Mouse (Mus musculus): ENCODE measurements around the gene Glyctk. TPM values are rescaled to one million over a fixed set of nuclear protein-coding genes. Genes with fewer than 3 reads are reported as not detected.

Gene Glyctk
- polyA plus RNA-seq, 1 experiment from 2014 or later: 4.2 TPM

DNA sequence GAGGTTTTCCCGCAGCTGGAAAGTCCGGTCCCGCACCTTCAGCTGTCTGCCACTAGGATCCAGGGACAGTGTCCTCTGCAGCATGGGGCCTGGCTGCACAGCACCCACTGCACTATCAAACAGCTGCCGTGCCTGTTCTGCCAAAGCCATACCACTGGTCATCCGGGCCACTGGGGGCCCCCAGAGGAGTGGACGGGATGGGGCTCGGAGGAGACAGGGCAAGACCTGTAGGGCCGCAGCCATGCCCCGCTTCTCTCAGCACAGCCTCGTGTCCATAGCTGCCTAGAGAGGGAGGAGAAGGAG lies 364 bp downstream of the Glyctk start:
- ATAC-seq (ENCODE audit: low FRiP score, low TSS enrichment): no peak
- no peaks in the 10 kb centered on the region for H3K27me3 ChIP-seq (ENCODE audit: control insufficient read depth, insufficient read depth, low read length)
- H3K36me3 ChIP-seq (ENCODE audit: control insufficient read depth, insufficient read depth, low read length): no peaks in the 10 kb centered on the region
- no peak overlapping the region for H3K4me3 ChIP-seq (ENCODE audit: low read length)
- no peak overlapping the region for H3K27ac ChIP-seq (ENCODE audit: low read depth, low read length)
- no peaks in the 10 kb centered on the region for H3K9me3 ChIP-seq (ENCODE audit: control insufficient read depth, low read length)
- no peak overlapping the region for H3K9ac ChIP-seq (ENCODE audit: low read depth, low read length)
- H3K4me2 ChIP-seq (replicated peaks; ENCODE audit: low read depth, low read length): no peak overlapping the region
- no peaks in the 10 kb centered on the region for H3K4me1 ChIP-seq (ENCODE audit: control insufficient read depth, insufficient read depth, low read length)
- 87% methylated on average over 10 of the region's 10 CpGs for WGBS

DNA sequence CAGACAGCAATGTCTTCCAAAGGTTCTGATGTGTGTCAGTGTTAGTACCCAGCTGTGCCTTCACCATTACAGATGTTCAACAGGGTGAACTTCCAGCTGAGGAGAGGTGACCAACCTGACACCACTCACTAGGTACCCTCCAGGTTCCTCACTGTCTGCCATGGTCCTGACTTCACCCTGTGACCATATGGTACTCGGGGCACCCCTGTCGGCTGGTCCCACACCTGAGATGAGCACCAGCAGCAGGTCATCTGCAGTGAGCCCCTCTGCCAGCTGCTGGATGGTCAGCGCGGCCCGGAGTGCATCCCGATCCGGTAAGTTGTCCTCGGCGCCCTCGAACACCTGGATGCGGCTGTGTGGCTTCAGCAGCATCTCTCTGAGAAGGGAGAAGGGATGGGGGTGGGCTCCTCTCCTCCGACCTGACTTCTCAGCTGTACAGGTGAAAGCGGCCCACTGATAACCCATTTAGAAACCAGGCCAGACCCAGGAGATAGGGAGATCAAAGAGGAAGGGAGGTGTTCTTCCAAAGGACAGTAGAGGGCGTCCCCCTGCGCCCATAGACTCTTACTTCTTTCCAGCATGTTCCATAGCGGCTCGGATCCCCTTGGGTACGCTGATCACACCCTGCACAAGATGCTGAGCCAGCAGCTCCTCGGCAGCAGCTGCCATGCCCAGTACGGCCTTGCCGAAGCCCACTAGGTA lies 866 bp downstream of the Glyctk start:
- no peak overlapping the region for H3K4me2 ChIP-seq (replicated peaks; ENCODE audit: low read depth, low read length)
- no peak overlapping the region for H3K4me3 ChIP-seq (ENCODE audit: low read length)
- no peak overlapping the region for H3K9ac ChIP-seq (ENCODE audit: low read depth, low read length)
- no peaks in the 10 kb centered on the region for H3K36me3 ChIP-seq (ENCODE audit: control insufficient read depth, insufficient read depth, low read length)
- 82% methylated on average over 21 of the region's 21 CpGs for WGBS
- no peaks in the 10 kb centered on the region for H3K9me3 ChIP-seq (ENCODE audit: control insufficient read depth, low read length)
- no peak for ATAC-seq (ENCODE audit: low FRiP score, low TSS enrichment)
- no peak overlapping the region for H3K27ac ChIP-seq (ENCODE audit: low read depth, low read length)
- no peaks in the 10 kb centered on the region for H3K4me1 ChIP-seq (ENCODE audit: control insufficient read depth, insufficient read depth, low read length)
- no peaks in the 10 kb centered on the region for H3K27me3 ChIP-seq (ENCODE audit: control insufficient read depth, insufficient read depth, low read length)

DNA sequence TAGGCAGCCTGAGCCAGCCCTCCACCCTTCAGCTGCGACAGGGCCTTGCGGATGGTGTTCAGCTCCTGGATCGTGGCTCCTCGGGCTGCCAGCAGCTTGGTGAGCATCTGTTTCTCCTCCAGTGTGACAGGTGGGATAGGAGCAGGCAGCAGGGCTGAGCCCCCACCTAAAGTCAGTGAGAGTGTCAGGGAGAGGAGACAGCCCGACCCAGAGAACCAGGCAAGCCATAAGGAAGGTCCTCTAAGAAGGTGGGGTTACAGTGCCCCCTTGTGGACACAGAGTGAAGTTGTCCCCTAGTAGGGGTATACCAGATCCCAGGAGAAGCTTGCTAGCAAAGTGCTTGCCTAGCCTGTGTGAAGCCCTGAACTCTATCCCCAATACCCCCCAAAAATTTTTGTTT lies 1.5 kb downstream of the Glyctk start:
- H3K9me3 ChIP-seq (ENCODE audit: control insufficient read depth, low read length): no peaks in the 10 kb centered on the region
- H3K27ac ChIP-seq (ENCODE audit: low read depth, low read length): no peak overlapping the region
- H3K9ac ChIP-seq (ENCODE audit: low read depth, low read length): no peak overlapping the region
- H3K4me1 ChIP-seq (ENCODE audit: control insufficient read depth, insufficient read depth, low read length): no peaks in the 10 kb centered on the region
- H3K27me3 ChIP-seq (ENCODE audit: control insufficient read depth, insufficient read depth, low read length): no peaks in the 10 kb centered on the region
- no peak for ATAC-seq (ENCODE audit: low FRiP score, low TSS enrichment)
- H3K36me3 ChIP-seq (ENCODE audit: control insufficient read depth, insufficient read depth, low read length): no peaks in the 10 kb centered on the region
- H3K4me2 ChIP-seq (replicated peaks; ENCODE audit: low read depth, low read length): no peak overlapping the region
- 56% methylated on average over 5 of the region's 5 CpGs for WGBS
- no peak overlapping the region for H3K4me3 ChIP-seq (ENCODE audit: low read length)

DNA sequence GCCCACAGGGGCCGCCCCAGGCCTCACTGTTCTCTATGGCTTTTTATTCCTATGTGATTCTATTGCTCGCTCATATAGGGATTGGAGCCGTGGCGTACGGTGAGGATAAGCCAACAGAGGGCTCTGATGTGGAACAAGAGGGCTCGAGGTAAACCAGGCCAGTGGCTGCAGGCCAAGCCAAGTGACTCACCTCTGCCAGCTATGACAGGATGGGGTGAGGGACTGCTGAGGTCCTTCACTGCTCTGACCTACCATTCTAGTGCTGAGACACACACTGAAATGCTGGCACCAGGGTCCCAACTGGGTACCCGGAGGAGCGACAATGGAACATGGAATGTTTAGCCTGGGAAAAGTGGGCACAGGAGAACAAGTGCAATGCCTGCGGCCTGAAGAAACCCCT lies 3.8 kb downstream of the Glyctk start:
- Histone ChIP-seq H3K9me3 (ENCODE audit: control insufficient read depth, low read length) (no peaks in the 10 kb centered on the region), H3K9ac (ENCODE audit: low read depth, low read length) (no peak overlapping the region), H3K36me3 (ENCODE audit: control insufficient read depth, insufficient read depth, low read length) (no peaks in the 10 kb centered on the region), H3K4me2 (replicated peaks; ENCODE audit: low read depth, low read length) (no peak overlapping the region), H3K4me3 (ENCODE audit: low read length) (no peak overlapping the region), H3K27ac (ENCODE audit: low read depth, low read length) (no peak overlapping the region), H3K4me1 (ENCODE audit: control insufficient read depth, insufficient read depth, low read length) (0 out of 2 replicates have a peak, but pooled peaks cover 2% of the 10 kb centered on the region), H3K27me3 (ENCODE audit: control insufficient read depth, insufficient read depth, low read length) (peaks cover 14% of the 10 kb centered on the region)
- WGBS: 86% methylated on average over 9 of the region's 9 CpGs
- no peak for ATAC-seq (ENCODE audit: low FRiP score, low TSS enrichment)

DNA sequence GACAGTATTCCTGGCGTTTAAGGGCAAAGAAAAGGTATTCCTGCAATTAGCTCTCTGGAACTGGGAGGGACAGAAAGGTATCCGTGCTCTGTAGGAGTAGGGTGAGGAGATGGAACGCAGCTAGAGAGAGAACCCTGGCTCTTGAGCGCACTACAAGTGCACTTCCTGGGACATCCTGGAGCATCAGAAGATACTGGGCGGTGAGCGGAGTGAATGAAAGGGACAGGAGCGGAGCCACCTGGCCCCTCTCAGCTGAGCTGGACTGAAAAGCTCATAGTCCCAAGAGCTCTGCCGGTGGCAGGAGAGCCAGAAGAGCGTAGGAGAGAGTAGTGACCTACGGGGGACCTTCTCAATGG lies 8.6 kb downstream of the Glyctk start:
- Histone ChIP-seq H3K9ac (ENCODE audit: low read depth, low read length) (peak overlapping the region; percentile 52; the same call in 1 of the 2 replicates), H3K27me3 (ENCODE audit: control insufficient read depth, insufficient read depth, low read length) (peaks cover 35% of the 10 kb centered on the region), H3K4me1 (ENCODE audit: control insufficient read depth, insufficient read depth, low read length) (peaks cover 11% of the 10 kb centered on the region; the same call in 1 of the 2 replicates), H3K9me3 (ENCODE audit: control insufficient read depth, low read length) (no peaks in the 10 kb centered on the region), H3K27ac (ENCODE audit: low read depth, low read length) (no peak overlapping the region), H3K36me3 (ENCODE audit: control insufficient read depth, insufficient read depth, low read length) (no peaks in the 10 kb centered on the region), H3K4me3 (ENCODE audit: low read length) (peak overlapping the region; percentile 41), H3K4me2 (replicated peaks; ENCODE audit: low read depth, low read length) (peak overlapping the region; percentile 62)
- ATAC-seq (ENCODE audit: low FRiP score, low TSS enrichment): no peak
- WGBS: 19% methylated on average over 10 of the region's 10 CpGs

DNA sequence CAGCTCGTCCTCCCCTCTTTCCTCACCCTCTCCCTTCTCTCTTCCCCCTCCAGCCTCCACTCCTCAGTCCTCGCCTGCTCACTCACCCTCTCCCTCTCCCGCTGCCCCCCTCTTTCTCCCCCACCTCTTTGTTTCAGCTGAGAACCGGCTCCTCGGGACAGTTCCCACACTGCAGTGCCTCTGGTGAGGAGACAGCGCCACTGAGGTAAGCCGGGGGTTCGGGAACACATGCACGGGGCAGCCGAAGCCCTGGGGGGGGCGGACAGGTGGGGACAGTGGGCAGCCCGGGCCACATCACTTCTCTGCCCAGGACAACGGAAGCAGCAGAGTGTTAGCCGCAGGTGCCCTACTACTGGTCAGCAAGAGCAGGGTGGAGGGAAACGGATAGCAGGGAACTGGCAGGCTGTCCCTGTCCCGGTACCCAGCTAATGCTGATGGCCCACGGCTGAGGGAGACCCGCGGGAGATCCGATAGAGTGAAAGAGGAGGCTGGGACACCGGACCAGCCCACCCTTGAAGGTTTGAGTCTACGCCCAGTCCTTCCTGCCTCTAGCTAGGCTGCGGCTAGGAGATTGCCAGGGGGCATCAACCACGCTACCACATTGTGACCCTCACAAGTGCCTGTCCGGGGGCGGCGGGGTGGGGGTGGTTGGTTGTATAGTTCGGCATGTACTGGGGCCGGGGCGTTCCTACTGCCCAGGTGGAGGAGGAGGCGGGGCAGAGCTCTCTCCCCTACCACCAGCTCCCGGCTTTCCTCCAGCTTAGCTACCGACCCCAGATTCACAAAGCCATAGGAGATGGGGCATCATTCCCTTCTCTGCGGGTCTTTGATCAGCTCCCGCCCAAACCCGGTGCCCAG lies 9.2 kb downstream of the Glyctk start:
- Histone ChIP-seq H3K9ac (ENCODE audit: low read depth, low read length) (peak overlapping the region; percentile 52), H3K4me3 (ENCODE audit: low read length) (peak overlapping the region; percentile 41), H3K4me1 (ENCODE audit: control insufficient read depth, insufficient read depth, low read length) (peaks cover 11% of the 10 kb centered on the region; the same call in 1 of the 2 replicates), H3K36me3 (ENCODE audit: control insufficient read depth, insufficient read depth, low read length) (no peaks in the 10 kb centered on the region), H3K27ac (ENCODE audit: low read depth, low read length) (no peak overlapping the region), H3K4me2 (replicated peaks; ENCODE audit: low read depth, low read length) (peak overlapping the region; percentile 62), H3K9me3 (ENCODE audit: control insufficient read depth, low read length) (no peaks in the 10 kb centered on the region), H3K27me3 (ENCODE audit: control insufficient read depth, insufficient read depth, low read length) (peaks cover 35% of the 10 kb centered on the region)
- WGBS: 2% methylated on average over 36 of the region's 36 CpGs
- peak; percentile 66 for ATAC-seq (ENCODE audit: low FRiP score, low TSS enrichment)

DNA sequence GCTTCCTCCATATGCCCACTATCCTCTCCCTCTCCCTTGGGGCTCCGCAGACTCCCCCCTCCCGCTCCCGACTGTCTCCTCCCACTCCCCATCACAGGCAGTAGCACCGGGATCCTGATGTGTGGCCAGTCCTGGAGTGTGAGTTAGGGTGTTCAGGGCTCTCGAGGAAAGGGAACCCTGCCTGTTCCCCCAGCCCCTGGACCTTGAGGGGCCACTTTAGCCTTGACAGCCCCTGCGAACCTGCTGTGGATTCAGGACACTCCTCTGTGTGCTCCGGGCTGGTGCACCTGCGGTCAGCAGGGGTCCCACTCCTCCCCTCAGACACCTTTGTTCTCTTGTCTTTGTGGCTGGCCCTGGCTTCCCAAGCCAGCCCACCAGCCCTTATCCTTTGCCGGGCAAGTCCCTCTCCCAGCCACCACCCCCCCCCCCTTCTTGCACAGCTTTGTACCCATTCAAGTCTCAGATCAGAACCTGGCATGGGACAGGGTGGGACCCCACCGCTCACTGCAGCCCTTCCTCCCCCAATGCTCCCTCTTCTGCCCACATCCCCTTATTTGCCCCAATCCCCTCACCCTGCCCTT lies 10.0 kb downstream of the Glyctk start:
- no peaks in the 10 kb centered on the region for H3K36me3 ChIP-seq (ENCODE audit: control insufficient read depth, insufficient read depth, low read length)
- ATAC-seq (ENCODE audit: low FRiP score, low TSS enrichment): peak; percentile 61
- no peak overlapping the region for H3K27ac ChIP-seq (ENCODE audit: low read depth, low read length)
- no peaks in the 10 kb centered on the region for H3K9me3 ChIP-seq (ENCODE audit: control insufficient read depth, low read length)
- peak overlapping the region; percentile 62 for H3K4me2 ChIP-seq (replicated peaks; ENCODE audit: low read depth, low read length)
- H3K9ac ChIP-seq (ENCODE audit: low read depth, low read length): no peak overlapping the region
- peak overlapping the region; percentile 41 for H3K4me3 ChIP-seq (ENCODE audit: low read length)
- peaks cover 35% of the 10 kb centered on the region for H3K27me3 ChIP-seq (ENCODE audit: control insufficient read depth, insufficient read depth, low read length)
- 2% methylated on average over 10 of the region's 10 CpGs for WGBS
- H3K4me1 ChIP-seq (ENCODE audit: control insufficient read depth, insufficient read depth, low read length): peaks cover 11% of the 10 kb centered on the region; the same call in 1 of the 2 replicates

DNA sequence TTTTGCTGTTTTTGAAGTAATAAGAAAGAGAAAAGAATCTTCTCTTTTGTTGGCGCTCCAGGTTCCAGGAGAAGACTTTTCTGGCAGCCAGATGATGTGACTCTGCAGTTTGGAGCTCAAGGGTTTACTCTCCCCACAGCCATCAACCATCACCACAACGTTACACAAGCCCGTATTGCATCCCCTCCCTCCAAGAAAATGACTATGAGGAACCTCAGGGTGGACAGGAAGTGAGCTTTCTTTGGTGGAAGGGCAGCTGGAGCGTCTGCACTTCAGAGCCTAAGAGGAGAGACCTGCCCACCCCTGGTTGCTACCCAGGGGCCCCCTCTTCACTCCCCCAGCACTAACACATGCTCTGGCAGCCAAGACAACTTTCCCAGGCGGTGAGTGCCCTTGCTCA lies 10.7 kb downstream of the Glyctk start:
- Histone ChIP-seq H3K9me3 (ENCODE audit: control insufficient read depth, low read length) (no peaks in the 10 kb centered on the region), H3K9ac (ENCODE audit: low read depth, low read length) (no peak overlapping the region), H3K4me3 (ENCODE audit: low read length) (no peak overlapping the region), H3K36me3 (ENCODE audit: control insufficient read depth, insufficient read depth, low read length) (no peaks in the 10 kb centered on the region), H3K4me1 (ENCODE audit: control insufficient read depth, insufficient read depth, low read length) (peaks cover 11% of the 10 kb centered on the region; the same call in 1 of the 2 replicates), H3K27me3 (ENCODE audit: control insufficient read depth, insufficient read depth, low read length) (peaks cover 35% of the 10 kb centered on the region), H3K27ac (ENCODE audit: low read depth, low read length) (no peak overlapping the region), H3K4me2 (replicated peaks; ENCODE audit: low read depth, low read length) (no peak overlapping the region)
- no peak for ATAC-seq (ENCODE audit: low FRiP score, low TSS enrichment)
- 22% methylated on average over 5 of the region's 5 CpGs for WGBS

DNA sequence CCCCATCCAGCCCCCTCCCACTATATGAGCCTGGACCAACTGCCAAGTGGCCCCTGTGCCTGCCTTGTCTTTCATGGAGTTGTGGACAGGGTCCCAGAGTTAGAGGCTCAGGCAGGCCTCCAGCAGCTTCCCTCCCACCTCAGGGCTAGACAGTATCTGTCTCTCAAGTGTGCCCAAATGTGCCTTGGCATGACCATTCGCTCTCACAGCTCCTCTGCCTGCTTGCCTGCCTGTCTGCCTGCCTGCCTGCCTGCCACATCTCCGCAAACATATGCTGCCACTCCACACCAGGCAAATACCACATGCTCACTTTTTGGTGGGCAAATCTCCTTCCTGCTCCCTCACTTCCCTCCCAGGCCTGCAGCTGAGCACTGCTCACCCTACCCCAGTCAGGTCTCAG lies 12.4 kb downstream of the Glyctk start:
- Histone ChIP-seq H3K9ac (ENCODE audit: low read depth, low read length) (no peak overlapping the region), H3K4me1 (ENCODE audit: control insufficient read depth, insufficient read depth, low read length) (peaks cover 11% of the 10 kb centered on the region; the same call in 1 of the 2 replicates), H3K9me3 (ENCODE audit: control insufficient read depth, low read length) (no peaks in the 10 kb centered on the region), H3K36me3 (ENCODE audit: control insufficient read depth, insufficient read depth, low read length) (no peaks in the 10 kb centered on the region), H3K4me3 (ENCODE audit: low read length) (no peak overlapping the region), H3K4me2 (replicated peaks; ENCODE audit: low read depth, low read length) (no peak overlapping the region), H3K27ac (ENCODE audit: low read depth, low read length) (no peak overlapping the region), H3K27me3 (ENCODE audit: control insufficient read depth, insufficient read depth, low read length) (peaks cover 35% of the 10 kb centered on the region)
- 81% methylated on average over 2 of the region's 2 CpGs for WGBS
- ATAC-seq (ENCODE audit: low FRiP score, low TSS enrichment): no peak

Data from kidney, embryonic 14.5 days (tissue).